Mouse (Mus musculus) limb, embryonic 11.5 days (tissue): ENCODE measurements around the gene Hoxd3. TPM values are rescaled to one million over a fixed set of nuclear protein-coding genes. Genes with fewer than 3 reads are reported as not detected.

Source experiments
- ATAC-seq: fragments of 200-750 bp; cut with Nextera tagmentation; 2 replicates; pipeline ENCODE4 v1.8.0; 2017; ENCODE audit warnings: low read depth; ENCODE audit not compliant: insufficient number of reproducible peaks, low FRiP score, low TSS enrichment
- DNase-seq: peaks from one replicate; pipeline ENCODE4 v3.0.0-alpha.2; 2015; ENCODE audit warnings: low spot score
- H3K27ac ChIP-seq: fragments of 300-500 bp; sonication (generic); replicated peaks from 2 replicates; pipeline ENCODE4 v1.5.1; 2014; ENCODE audit warnings: low read depth, mild to moderate bottlenecking, low read length
- H3K27me3 ChIP-seq: fragments of 300-500 bp; sonication (generic); 2 replicates; pipeline ENCODE4 v1.6.1; 2014; ENCODE audit warnings: mild to moderate bottlenecking, low read length, mixed read lengths; ENCODE audit not compliant: control insufficient read depth, insufficient read depth
- H3K36me3 ChIP-seq: fragments of 300-500 bp; sonication (generic); 2 replicates; pipeline ENCODE4 v1.6.1; 2014; ENCODE audit warnings: mild to moderate bottlenecking, low read length, moderate library complexity, mixed read lengths; ENCODE audit not compliant: control insufficient read depth, insufficient read depth
- H3K4me1 ChIP-seq: fragments of 300-500 bp; sonication (generic); 2 replicates; pipeline ENCODE4 v1.6.1; 2014; ENCODE audit warnings: low read length, mixed read lengths; ENCODE audit not compliant: control insufficient read depth, insufficient read depth
- H3K4me2 ChIP-seq: fragments of 300-500 bp; sonication (generic); 2 replicates; pipeline ENCODE4 v1.6.1; 2014; ENCODE audit warnings: low read depth, mild to moderate bottlenecking, moderate library complexity; ENCODE audit not compliant: severe bottlenecking
- H3K4me3 ChIP-seq: fragments of 300-500 bp; sonication (generic); 2 replicates; pipeline ENCODE4 v1.5.1; 2014; ENCODE audit warnings: low read depth, low read length
- H3K9ac ChIP-seq: fragments of 300-500 bp; sonication (generic); 2 replicates; pipeline ENCODE4 v1.6.1; 2014; ENCODE audit warnings: mild to moderate bottlenecking, low read length
- H3K9me3 ChIP-seq: fragments of 300-500 bp; sonication (generic); 2 replicates; pipeline ENCODE4 v1.6.1; 2016; ENCODE audit warnings: low read length; ENCODE audit not compliant: control insufficient read depth
- WGBS: fragments of 180-500 bp; shearing (Covaris S2); extraction: QIAGEN DNeasy Blood & Tissue Kit; methylation state at CpG from one replicate; pipeline ENCODE4 v1.1.7; 2014; 5-methylcytosine and 5-hydroxymethylcytosine counted together
- polyA plus RNA-seq: library from polyadenylated mRNA; unstranded; fragments of >200 nt; fragmentation: Nextera tagmentation; extraction: Ambion mirVana; gene quantifications from 2 replicates; pipeline ENCODE4 v1.2.1, GENCODE M21; 2014

Gene Hoxd3
- polyA plus RNA-seq, 1 experiment from 2014 or later: 1.2 TPM

GRCm38 (mm10) chr2:74704999-74705466, 6.7 kb upstream of the Hoxd3 start:
- ATAC-seq (0 out of 2 replicates have a peak, but pooled peaks have one; percentile 7), DNase-seq (no peak)
- no peaks in the 10 kb centered on the region for H3K36me3 ChIP-seq
- peaks cover 30% of the 10 kb centered on the region for H3K4me1 ChIP-seq
- peak overlapping the region; percentile 96 for H3K9ac ChIP-seq
- peak overlapping the region; percentile 55 for H3K4me3 ChIP-seq
- no peaks in the 10 kb centered on the region for H3K27me3 ChIP-seq
- H3K27ac ChIP-seq: peak overlapping the region; percentile 99
- 1% methylated on average over 45 of the region's 66 CpGs for WGBS
- peak overlapping the region; percentile 92 for H3K4me2 ChIP-seq
- H3K9me3 ChIP-seq: no peaks in the 10 kb centered on the region

DNA sequence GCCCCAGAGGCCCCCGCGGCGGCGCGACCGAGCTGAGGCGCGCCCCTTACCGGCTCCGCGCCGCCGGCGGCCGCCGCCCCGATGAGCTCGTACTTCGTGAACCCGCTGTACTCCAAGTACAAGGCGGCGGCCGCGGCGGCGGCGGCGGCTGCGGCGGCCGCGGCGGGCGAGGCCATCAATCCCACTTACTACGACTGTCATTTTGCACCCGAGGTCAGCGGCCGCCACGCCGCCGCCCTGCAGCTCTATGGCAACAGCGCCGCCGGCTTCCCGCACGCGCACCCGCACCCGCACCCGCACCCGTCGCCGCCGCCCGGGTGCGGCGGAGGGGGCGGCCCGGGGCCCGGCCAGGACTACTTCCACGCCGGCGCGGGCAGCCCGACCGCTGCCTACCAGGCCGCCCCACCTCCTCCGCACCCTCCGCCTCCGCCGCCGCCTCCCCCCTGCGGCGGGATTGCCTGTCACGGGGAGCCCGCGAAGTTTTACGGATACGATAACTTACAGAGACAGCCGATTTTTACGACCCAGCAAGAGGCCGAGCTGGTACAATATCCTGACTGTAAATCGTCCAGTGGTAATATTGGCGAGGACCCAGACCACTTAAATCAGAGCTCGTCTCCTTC, 6.1 kb upstream of the Hoxd3 start:
- no peaks in the 10 kb centered on the region for H3K9me3 ChIP-seq
- ATAC-seq (0 out of 2 replicates have a peak, but pooled peaks have one; percentile 5), DNase-seq (peak; percentile 83)
- peak overlapping the region; percentile 92 for H3K4me2 ChIP-seq
- under 1% methylated on average over 74 of the region's 85 CpGs for WGBS
- no peaks in the 10 kb centered on the region for H3K27me3 ChIP-seq
- peaks cover 28% of the 10 kb centered on the region for H3K4me1 ChIP-seq
- H3K4me3 ChIP-seq: peak overlapping the region; percentile 55
- H3K36me3 ChIP-seq: no peaks in the 10 kb centered on the region
- H3K9ac ChIP-seq: peak overlapping the region; percentile 96
- H3K27ac ChIP-seq: peak overlapping the region; percentile 99

GRCm38 (mm10) chr2:74706393-74706960, 5.2 kb upstream of the Hoxd3 start:
- H3K4me3 ChIP-seq: peak overlapping the region; percentile 55
- ATAC-seq: no peak
- H3K27me3 ChIP-seq: no peaks in the 10 kb centered on the region
- peak overlapping the region; percentile 18; the same call in 1 of the 2 replicates for H3K27ac ChIP-seq
- H3K9ac ChIP-seq: peak overlapping the region; percentile 96
- peak overlapping the region; percentile 92 for H3K4me2 ChIP-seq
- H3K36me3 ChIP-seq: no peaks in the 10 kb centered on the region
- 1% methylated on average over 13 of the region's 13 CpGs for WGBS
- H3K4me1 ChIP-seq: peaks cover 22% of the 10 kb centered on the region
- H3K9me3 ChIP-seq: no peaks in the 10 kb centered on the region
- peak; percentile 50 for DNase-seq

DNA sequence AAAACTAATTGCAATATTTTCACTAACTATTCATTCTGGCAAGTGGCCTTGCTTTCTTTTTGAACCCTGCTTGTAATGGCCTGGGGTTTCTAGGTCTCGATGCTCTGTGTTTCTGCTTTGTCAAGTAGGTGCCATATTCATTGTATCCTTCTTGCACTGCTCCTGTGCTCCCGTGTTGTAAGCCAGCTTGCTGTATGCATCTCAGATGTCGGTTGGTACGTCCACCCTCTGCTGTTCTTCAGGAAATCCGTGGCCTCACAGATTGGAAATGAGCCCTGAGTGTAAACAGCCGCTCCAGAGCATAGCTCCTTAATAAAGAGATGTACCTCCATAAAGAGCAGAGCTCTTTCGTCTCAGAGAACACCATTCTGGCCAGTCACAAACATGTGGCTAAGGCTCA, 4.1 kb upstream of the Hoxd3 start:
- Histone ChIP-seq H3K36me3 (no peaks in the 10 kb centered on the region), H3K27me3 (no peaks in the 10 kb centered on the region), H3K9me3 (no peaks in the 10 kb centered on the region), H3K9ac (no peak overlapping the region; the same call in 1 of the 2 replicates), H3K4me2 (peak overlapping the region; percentile 92; the same call in 1 of the 2 replicates), H3K4me3 (peak overlapping the region; percentile 10), H3K4me1 (peaks cover 22% of the 10 kb centered on the region), H3K27ac (no peak overlapping the region)
- no peak for ATAC-seq
- DNase-seq: peak; percentile 47
- WGBS: 5% methylated on average over 7 of the region's 7 CpGs

DNA sequence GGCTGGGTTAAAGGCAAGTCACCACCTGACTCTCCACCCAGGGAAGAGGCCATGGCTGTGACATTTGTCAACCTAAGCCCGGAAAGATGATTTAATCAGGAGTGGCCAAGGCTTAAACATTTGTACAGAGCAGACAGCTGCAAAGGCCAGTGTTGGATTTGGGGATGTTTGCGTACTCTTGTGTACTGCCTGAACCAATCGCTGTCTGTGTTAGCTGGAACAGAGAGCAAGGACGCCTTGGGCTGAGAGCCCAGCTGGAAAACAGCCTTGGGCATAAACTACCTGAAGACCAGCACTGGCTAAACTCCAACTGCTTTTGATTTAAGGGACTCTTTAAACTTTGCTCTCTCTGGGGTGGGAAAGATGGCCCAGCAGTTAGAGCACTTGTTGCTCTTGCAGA, 3.1 kb upstream of the Hoxd3 start:
- Histone ChIP-seq H3K9ac (peak overlapping the region; percentile 17; the same call in 1 of the 2 replicates), H3K4me3 (no peak overlapping the region), H3K27me3 (no peaks in the 10 kb centered on the region), H3K9me3 (no peaks in the 10 kb centered on the region), H3K36me3 (no peaks in the 10 kb centered on the region), H3K27ac (no peak overlapping the region), H3K4me2 (peak overlapping the region; percentile 92), H3K4me1 (peaks cover 20% of the 10 kb centered on the region)
- DNase-seq (peak; percentile 44), ATAC-seq (no peak)
- 8% methylated on average over 4 of the region's 4 CpGs for WGBS

- H3K27ac ChIP-seq: no peak overlapping the region
- no peak overlapping the region for H3K9ac ChIP-seq
- ATAC-seq (no peak), DNase-seq (peak; percentile 38)
- H3K4me3 ChIP-seq: no peak overlapping the region
- H3K4me1 ChIP-seq: peaks cover 20% of the 10 kb centered on the region
- H3K9me3 ChIP-seq: no peaks in the 10 kb centered on the region
- no peaks in the 10 kb centered on the region for H3K27me3 ChIP-seq
- no peaks in the 10 kb centered on the region for H3K36me3 ChIP-seq
- WGBS: 9% methylated on average over 5 of the region's 5 CpGs
- H3K4me2 ChIP-seq: no peak overlapping the region
These were observed 2.0 kb upstream of the Hoxd3 start for GRCm38 (mm10) chr2:74709465-74710419.

DNA sequence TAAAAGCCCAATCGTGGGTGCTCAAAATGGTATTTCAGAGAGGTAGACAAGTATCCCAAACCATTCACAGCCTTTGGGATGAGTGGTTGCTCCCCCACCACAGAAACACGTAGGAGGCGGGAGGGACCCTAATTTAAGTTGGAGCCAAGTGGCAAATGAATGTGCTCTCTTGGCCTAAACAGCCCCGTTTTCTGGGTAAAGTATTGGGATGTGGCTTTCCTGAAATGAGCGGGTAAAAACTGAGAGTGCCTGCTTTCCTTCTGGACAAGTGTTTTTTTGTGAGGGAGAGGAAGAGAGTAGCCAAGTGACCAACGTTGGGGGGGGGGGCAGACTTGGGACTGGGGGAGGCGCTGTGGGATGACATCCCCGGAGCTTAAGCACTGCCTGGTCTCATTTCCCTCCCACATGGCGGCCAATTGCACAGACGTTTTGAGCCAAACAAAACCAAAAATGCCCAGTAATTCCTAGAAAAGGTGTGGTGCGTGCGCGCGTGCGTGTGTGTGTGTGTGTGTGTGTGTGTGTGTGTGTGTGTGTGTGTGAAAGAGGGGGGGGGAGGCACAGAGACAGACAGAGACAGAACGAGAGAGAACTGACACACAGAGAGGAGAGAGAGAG, 691 bp upstream of the Hoxd3 start:
- H3K27ac ChIP-seq: peak overlapping the region; percentile 88; the same call in 1 of the 2 replicates
- DNase-seq (peak; percentile 42), ATAC-seq (no peak)
- peak overlapping the region; percentile 74 for H3K4me3 ChIP-seq
- H3K27me3 ChIP-seq: no peaks in the 10 kb centered on the region
- H3K36me3 ChIP-seq: no peaks in the 10 kb centered on the region
- H3K9ac ChIP-seq: peak overlapping the region; percentile 91; the same call in 1 of the 2 replicates
- WGBS: 1% methylated on average over 16 of the region's 16 CpGs
- peak overlapping the region; percentile 86 for H3K4me2 ChIP-seq
- H3K9me3 ChIP-seq: no peaks in the 10 kb centered on the region
- peaks cover 30% of the 10 kb centered on the region for H3K4me1 ChIP-seq
